Comparison of ENCODE assay signal across 8 mouse cellular contexts in the genomic region with DNA sequence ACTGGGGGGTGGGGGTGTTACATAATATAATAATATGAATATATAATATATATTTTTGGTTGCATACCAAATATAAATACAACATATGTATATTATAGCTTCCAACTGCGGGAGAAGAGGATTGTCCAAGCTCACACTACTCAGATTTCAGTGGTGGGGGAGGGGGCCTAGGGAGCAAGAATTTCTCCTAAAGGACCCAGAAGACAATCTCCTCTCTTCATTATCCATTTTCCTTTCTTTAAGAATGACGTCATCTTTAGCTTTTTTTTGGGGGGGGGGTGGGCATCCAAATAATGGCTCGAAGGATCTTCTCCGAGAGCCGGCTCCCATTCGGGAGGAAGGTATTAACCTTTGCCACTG. TPM values are rescaled to one million over a fixed set of nuclear protein-coding genes. Genes with fewer than 3 reads are reported as not detected.
DNase-seq lines count a peak whose midpoint lies in the region; ATAC-seq and TF ChIP-seq lines count a peak whose summit lies in the region.

No protein-coding gene starts in this region.

- H3K9me3 ChIP-seq in heart, embryonic 10.5 days, result no peaks in the 10 kb centered on the region
- no peaks in the 10 kb centered on the region for H3K9me3 ChIP-seq in liver, embryonic 14.5 days (ENCODE audit: control insufficient read depth, low read length)

- H3K4me1 ChIP-seq in heart, embryonic 10.5 days, result peaks cover 50% of the 10 kb centered on the region
- peaks cover 6% of the 10 kb centered on the region for H3K4me1 ChIP-seq in thymus, adult 2 months (replicated peaks; ENCODE audit: control insufficient read depth, insufficient read depth, low read length)
- H3K4me1 ChIP-seq in liver, embryonic 14.5 days (replicated peaks; ENCODE audit: control insufficient read depth in 2 of 2, insufficient read depth in 2 of 2, low read length in 1 of 2), result peaks cover 0 to 5% of the 10 kb centered on the region in 2 experiments; a peak in 2 of 4 replicates

- H3K27ac ChIP-seq in heart, embryonic 10.5 days, result peak overlapping the region; percentile 82
- H3K27ac ChIP-seq in thymus, adult 2 months (ENCODE audit: control insufficient read depth, insufficient read depth, low read length), result no peak overlapping the region
- no peak overlapping the region for H3K27ac ChIP-seq in liver, embryonic 14.5 days

- no peak for DNase-seq in heart, embryonic 10.5 days (ENCODE audit: low spot score)
- no peak for DNase-seq in heart, postnatal 4 days
- DNase-seq in thymus, adult 2 months, result no peak
- no peak for DNase-seq in thymus, postnatal 0 days (ENCODE audit: low spot score)
- no peak for DNase-seq in liver, embryonic 14.5 days (ENCODE audit: low read depth in 3 of 3, low spot score in 3 of 3)
- no peak for DNase-seq in right cerebral cortex, postnatal 25 days
- no peak for DNase-seq in adipocyte (ENCODE audit: low spot score)
- DNase-seq in right cerebral cortex, adult 18-20 months, result no peak

- H3K27me3 ChIP-seq in heart, embryonic 10.5 days (ENCODE audit: insufficient read depth, poor library complexity, severe bottlenecking), result no peaks in the 10 kb centered on the region
- H3K27me3 ChIP-seq in thymus, adult 2 months (ENCODE audit: control insufficient read depth, insufficient read depth, low read length), result peaks cover 10% of the 10 kb centered on the region; the same call in 1 of the 2 replicates
- peaks cover 60% of the 10 kb centered on the region for H3K27me3 ChIP-seq in liver, embryonic 14.5 days (ENCODE audit: control insufficient read depth, insufficient read depth, low read length)

- ATAC-seq in liver, embryonic 14.5 days (ENCODE audit: insufficient read depth), result no peak

- peak overlapping the region; percentile 85 for H3K4me3 ChIP-seq in heart, embryonic 10.5 days
- H3K4me3 ChIP-seq in thymus, adult 2 months (ENCODE audit: control insufficient read depth, insufficient read depth, low read length), result 0 out of 2 replicates have a peak overlapping the region, but pooled peaks have one; percentile 9
- H3K4me3 ChIP-seq in liver, embryonic 14.5 days (ENCODE audit: insufficient read depth in 1 of 2, low read depth in 2 of 2, low read length in 2 of 2), result peak overlapping the region; percentile 8 to 44; a peak in 2 of 4 replicates

- no peak for TF ChIP-seq POLR2A in thymus, adult 2 months (IDR thresholded peaks at IDR 0.05; ENCODE audit: control insufficient read depth, extremely low read depth, insufficient read depth, low read length, poor library complexity)

- H3K9ac ChIP-seq in liver, embryonic 14.5 days (replicated peaks), result no peak overlapping the region

- no peak for TF ChIP-seq CTCF in thymus, adult 2 months (IDR thresholded peaks at IDR 0.05; ENCODE audit: borderline replicate concordance, control insufficient read depth, extremely low read depth, insufficient read depth, low read length, poor library complexity)
- TF ChIP-seq CTCF in liver, embryonic 14.5 days (IDR thresholded peaks at IDR 0.05; ENCODE audit: low read depth), result no peak

- WGBS in heart, embryonic 10.5 days, result 0% methylated on average over 6 of the region's 6 CpGs
- WGBS in thymus, adult 2 months, result 3% methylated on average over 6 of the region's 6 CpGs
- under 1% methylated on average over 6 of the region's 6 CpGs for WGBS in liver, embryonic 14.5 days (ENCODE audit: insufficient replicate concordance)

- peaks cover 22% of the 10 kb centered on the region for H3K36me3 ChIP-seq in heart, embryonic 10.5 days
- no peaks in the 10 kb centered on the region for H3K36me3 ChIP-seq in thymus, adult 2 months (ENCODE audit: control insufficient read depth, insufficient read depth, low read length)
- H3K36me3 ChIP-seq in liver, embryonic 14.5 days (replicated peaks; ENCODE audit: control insufficient read depth, insufficient read depth, low read depth), result no peaks in the 10 kb centered on the region

- no peak for TF ChIP-seq EP300 in liver, embryonic 14.5 days (IDR thresholded peaks at IDR 0.05; ENCODE audit: low read depth)

- H3K4me2 ChIP-seq in liver, embryonic 14.5 days (ENCODE audit: low read depth), result peak overlapping the region; percentile 61

RNA-seq across cellular contexts. Expression of gene Igfbp5, which starts 3.4 kb away (rescaled TPM):
- polyA plus RNA-seq in heart, embryonic 10.5 days (2016; fragmentation: Nextera tagmentation; extraction: Ambion mirVana), result 158 and 178 TPM in 2 replicates
- 100 to 1,000 TPM; 190 to 236 TPM for total RNA-seq in heart, postnatal 4 days (2021)
- polyA plus RNA-seq in thymus, adult 2 months (2012; rRNA removed), result 27.0 and 58.3 TPM in 2 replicates
- polyA plus RNA-seq in thymus, postnatal 0 days (2015; fragmentation: Nextera tagmentation; extraction: Ambion mirVana), result 3.0 and 3.5 TPM in 2 replicates
- polyA plus RNA-seq in liver, embryonic 14.5 days (2012; rRNA removed), result 1.2 and 1.3 TPM in 2 replicates
- 0.36 and 0.45 TPM in 2 replicates for polyA plus RNA-seq in liver, embryonic 14.5 days (2014; fragmentation: Nextera tagmentation; extraction: Ambion mirVana)

RNA-seq across cellular contexts. Expression of gene Igfbp2, which starts 47.0 kb away (rescaled TPM):
- 137 and 226 TPM in 2 replicates for polyA plus RNA-seq in heart, embryonic 10.5 days (2016; fragmentation: Nextera tagmentation; extraction: Ambion mirVana)
- total RNA-seq in heart, postnatal 4 days (2021), result 1 to 10 TPM; 5.3 to 8.4 TPM
- polyA plus RNA-seq in thymus, adult 2 months (2012; rRNA removed), result 13.3 and 16.4 TPM in 2 replicates
- polyA plus RNA-seq in thymus, postnatal 0 days (2015; fragmentation: Nextera tagmentation; extraction: Ambion mirVana), result 37.3 and 38.8 TPM in 2 replicates
- 2.4 and 3.4 TPM in 2 replicates for polyA plus RNA-seq in liver, embryonic 14.5 days (2012; rRNA removed)
- 1.6 and 2.3 TPM in 2 replicates for polyA plus RNA-seq in liver, embryonic 14.5 days (2014; fragmentation: Nextera tagmentation; extraction: Ambion mirVana)

Comparison
In these comparisons a context has a peak if more than half of its experiments do, and no peak if none do; other contexts are left out.
1. H3K4me3 ChIP-seq: peak in every context shown above with its lines; median percentile 85 in heart, embryonic 10.5 days; 26 in liver, embryonic 14.5 days; 9 in thymus, adult 2 months.